Mouse (Mus musculus) liver, embryonic 14.5 days (tissue): ENCODE data around the gene Sprr2a3. TPM values are rescaled to one million over a fixed set of nuclear protein-coding genes. Genes with fewer than 3 reads are reported as not detected.
"Not testable (repeated sequence)": the region's sequence is repeated elsewhere in the genome, so short reads cannot be mapped to it uniquely, and the experiment has no call there.

ENCODE experiments used
- ATAC-seq: fragments of 200-750 bp; cut with Nextera tagmentation; 2 replicates; pipeline ENCODE4 v1.8.0; 2017; ENCODE audit warnings: moderate number of reproducible peaks, mild to moderate bottlenecking, moderate library complexity; ENCODE audit not compliant: insufficient read depth
- DNase-seq, 3 experiments: peaks; one replicate each; pipeline ENCODE4 v3.0.0-alpha.2; 2012 to 2013; ENCODE audit warnings: low read depth in 3 of 3, low spot score in 3 of 3
- H3K27ac ChIP-seq: fragments of 300-500 bp; sonication (generic); 2 replicates; pipeline ENCODE4 v1.5.1; 2014; ENCODE audit warnings: moderate library complexity, mild to moderate bottlenecking, control low read depth, inconsistent platforms
- H3K27me3 ChIP-seq: fragments of 300-500 bp; sonication (generic); 2 replicates; pipeline ENCODE4 v1.6.1; 2014; ENCODE audit warnings: mild to moderate bottlenecking, low read length, moderate library complexity; ENCODE audit not compliant: control insufficient read depth, insufficient read depth
- H3K36me3 ChIP-seq: fragments of 300-500 bp; sonication (generic); replicated peaks from 2 replicates; pipeline ENCODE4 v1.6.1; 2014; ENCODE audit warnings: low read depth; ENCODE audit not compliant: control insufficient read depth, insufficient read depth
- H3K4me1 ChIP-seq, 2 experiments: fragments of 200-500 bp in 1 of 2; fragments of 300-500 bp in 1 of 2; sonication (generic) in 1 of 2; replicated peaks; 2 replicates each; pipeline ENCODE4 v1.6.1; 2012 to 2014; ENCODE audit warnings: antibody characterized with exemption in 1 of 2, inconsistent platforms in 1 of 2, low read length in 1 of 2; ENCODE audit not compliant: control insufficient read depth in 2 of 2, insufficient read depth in 2 of 2
- H3K4me2 ChIP-seq: fragments of 300-500 bp; sonication (generic); 2 replicates; pipeline ENCODE4 v1.6.1; 2014; ENCODE audit warnings: low read depth, mild to moderate bottlenecking, control low read depth, moderate library complexity
- H3K4me3 ChIP-seq, 2 experiments: fragments of 200-500 bp in 1 of 2; fragments of 300-500 bp in 1 of 2; sonication (generic) in 1 of 2; 2 replicates each; pipeline ENCODE4 v1.5.1; 2012 to 2014; ENCODE audit warnings: low read depth in 2 of 2, low read length in 2 of 2, mild to moderate bottlenecking in 2 of 2, control low read depth in 1 of 2, inconsistent platforms in 1 of 2, moderate library complexity in 1 of 2; ENCODE audit not compliant: insufficient read depth in 1 of 2
- H3K9ac ChIP-seq: fragments of 300-500 bp; sonication (generic); replicated peaks from 2 replicates; pipeline ENCODE4 v1.6.1; 2014; ENCODE audit warnings: mild to moderate bottlenecking, control low read depth, moderate library complexity
- H3K9me3 ChIP-seq: fragments of 300-500 bp; sonication (generic); 2 replicates; pipeline ENCODE4 v1.6.1; 2016; ENCODE audit warnings: low read length, mixed read lengths; ENCODE audit not compliant: control insufficient read depth
- CTCF ChIP-seq: IDR thresholded peaks from 2 replicates; pipeline ENCODE4 v1.5.1; 2016; ENCODE audit warnings: antibody characterized with exemption, low read depth, control low read depth
- EP300 ChIP-seq: IDR thresholded peaks from 2 replicates; pipeline ENCODE4 v1.6.1; 2016; ENCODE audit warnings: antibody characterized with exemption, low read depth
- WGBS: fragments of 180-500 bp; shearing (Covaris S2); extraction: QIAGEN DNeasy Blood & Tissue Kit; methylation state at CpG from one replicate; pipeline ENCODE4 v1.1.7; 2014; ENCODE audit not compliant: insufficient replicate concordance; 5-methylcytosine and 5-hydroxymethylcytosine counted together
- polyA plus RNA-seq, 2 experiments: library from polyadenylated mRNA; depleted of rRNA in 1 of 2; stranded (reverse) in 1 of 2; unstranded in 1 of 2; fragments of >200 nt; fragmentation: Nextera tagmentation in 1 of 2; extraction: Ambion mirVana in 1 of 2; gene quantifications; 2 replicates each; pipeline versions ENCODE4 v1.2.1 to v1.2.3; 2012 to 2014

The Sprr2a3 gene
- polyA plus RNA-seq, 2 experiments = not detected

DNA sequence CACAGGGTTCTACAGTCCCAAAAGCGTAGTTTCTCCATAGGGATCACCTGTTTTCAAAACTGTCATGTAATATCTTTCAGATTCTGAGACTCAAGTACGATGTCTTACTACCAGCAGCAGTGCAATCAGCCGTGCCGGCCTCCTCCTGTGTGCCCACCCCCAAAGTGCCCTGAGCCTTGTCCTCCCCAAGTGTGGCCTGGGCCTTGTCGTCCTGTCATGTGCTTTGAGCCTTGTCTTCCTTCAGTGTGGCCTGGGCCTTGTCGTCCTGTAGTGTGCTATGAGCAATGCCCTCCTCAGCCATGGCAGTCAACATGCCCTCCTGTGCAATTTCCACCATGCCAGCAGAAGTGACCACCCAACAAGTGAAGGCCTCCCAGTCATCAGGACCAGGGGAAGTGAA, 3.3 kb downstream of the Sprr2a3 start:
- not testable (repeated sequence) for H3K9ac ChIP-seq, ATAC-seq, H3K4me3 ChIP-seq, H3K9me3 ChIP-seq, H3K4me1 ChIP-seq, H3K4me2 ChIP-seq, H3K27me3 ChIP-seq, H3K27ac ChIP-seq, DNase-seq, H3K36me3 ChIP-seq
- WGBS = 72% methylated on average over 5 of the region's 6 CpGs

DNA sequence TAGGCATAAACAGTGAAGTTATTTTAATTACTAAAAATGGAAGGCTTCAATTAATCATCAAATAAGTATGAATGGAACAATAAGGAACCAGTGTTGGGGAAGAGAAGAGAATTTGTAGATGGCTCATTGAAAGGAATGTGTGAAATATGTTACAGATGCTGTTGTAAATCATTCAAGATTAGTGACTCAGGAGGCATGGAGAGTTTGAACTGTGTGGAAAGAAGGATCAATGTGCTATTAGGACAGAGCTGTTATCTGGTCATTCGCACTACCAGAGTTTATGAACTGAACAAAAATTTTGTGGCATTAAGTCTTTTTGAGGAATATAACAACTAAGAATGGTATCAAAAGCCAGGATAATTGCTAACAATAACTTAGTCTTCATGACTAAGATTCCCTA, 22.2 kb downstream of the Sprr2a3 start:
- Histone ChIP-seq H3K4me1 (no peaks in the 10 kb centered on the region), H3K4me3 (no peak overlapping the region), H3K27ac (no peak overlapping the region), H3K9ac (no peak overlapping the region), H3K36me3 (no peaks in the 10 kb centered on the region), H3K9me3 (no peaks in the 10 kb centered on the region), H3K27me3 (no peaks in the 10 kb centered on the region), H3K4me2 (no peak overlapping the region)
- TF ChIP-seq CTCF = no peak
- TF ChIP-seq EP300 = no peak
- no peak for DNase-seq
- WGBS = 63% methylated on average over 1 of the region's 1 CpGs
- no peak for ATAC-seq

DNA sequence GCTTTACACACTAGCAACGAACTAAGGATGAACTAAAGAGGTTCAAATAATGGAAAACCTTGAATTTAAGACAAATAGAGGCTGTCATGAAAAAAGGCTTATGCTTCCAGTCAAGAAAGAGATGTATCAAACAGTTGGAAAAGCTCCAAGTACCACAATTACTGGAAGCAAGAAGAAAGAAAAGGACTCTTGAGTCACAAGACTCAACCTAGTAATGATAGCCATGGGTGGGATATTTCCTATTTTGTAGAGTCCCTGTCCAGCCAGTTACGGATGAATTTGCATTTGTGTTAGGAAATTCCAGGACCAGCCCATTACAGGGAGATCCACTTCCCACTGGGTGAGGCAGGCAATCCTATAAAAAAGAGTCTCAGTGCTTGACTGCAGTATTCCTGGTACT, 31.1 kb downstream of the Sprr2a3 start, which contains the start of gene Sprr2b:
Gene Sprr2b (plus strand): TSS at position 301 of the 400 bp plus-strand sequence.
- no peak within 1 kb of the TSS for H3K27ac ChIP-seq
- no peak for DNase-seq
- H3K4me2 ChIP-seq = no peak within 1 kb of the TSS
- no peak within 1 kb of the TSS for H3K9ac ChIP-seq
- no peaks in the 10 kb centered on the region for H3K9me3 ChIP-seq
- WGBS = 49% methylated on average over 2 of the region's 2 CpGs
- H3K4me3 ChIP-seq = no peak within 1 kb of the TSS
- H3K27me3 ChIP-seq = no peaks in the 10 kb centered on the region
- no peak for ATAC-seq
- TF ChIP-seq CTCF (no peak), EP300 (no peak)
- no peaks in the 10 kb centered on the region for H3K36me3 ChIP-seq
- no peaks in the 10 kb centered on the region for H3K4me1 ChIP-seq

DNA sequence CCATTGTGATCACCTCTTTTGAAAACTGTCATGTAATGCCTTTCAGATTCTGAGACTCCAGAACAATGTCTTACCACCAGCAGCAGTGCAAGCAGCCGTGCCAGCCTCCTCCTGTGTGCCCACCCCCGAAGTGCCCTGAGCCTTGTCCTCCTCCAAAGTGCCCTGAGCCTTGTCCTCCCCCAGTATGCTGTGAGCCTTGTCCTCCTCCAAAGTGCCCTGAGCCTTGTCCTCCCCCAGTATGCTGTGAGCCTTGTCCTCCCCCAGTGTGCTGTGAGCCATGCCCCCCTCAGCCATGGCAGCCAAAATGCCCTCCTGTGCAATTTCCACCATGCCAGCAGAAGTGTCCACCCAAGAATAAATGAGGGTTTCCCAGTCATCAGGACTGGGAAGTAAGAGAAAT, 32.2 kb downstream of the Sprr2a3 start:
- Histone ChIP-seq H3K27me3 (no peaks in the 10 kb centered on the region), H3K4me2 (no peak overlapping the region), H3K9me3 (no peaks in the 10 kb centered on the region), H3K27ac (no peak overlapping the region), H3K9ac (no peak overlapping the region), H3K36me3 (no peaks in the 10 kb centered on the region), H3K4me3 (no peak overlapping the region), H3K4me1 (no peaks in the 10 kb centered on the region)
- no peak for DNase-seq
- TF ChIP-seq CTCF (no peak), EP300 (no peak)
- no peak for ATAC-seq
- WGBS = 44% methylated on average over 2 of the region's 2 CpGs

DNA sequence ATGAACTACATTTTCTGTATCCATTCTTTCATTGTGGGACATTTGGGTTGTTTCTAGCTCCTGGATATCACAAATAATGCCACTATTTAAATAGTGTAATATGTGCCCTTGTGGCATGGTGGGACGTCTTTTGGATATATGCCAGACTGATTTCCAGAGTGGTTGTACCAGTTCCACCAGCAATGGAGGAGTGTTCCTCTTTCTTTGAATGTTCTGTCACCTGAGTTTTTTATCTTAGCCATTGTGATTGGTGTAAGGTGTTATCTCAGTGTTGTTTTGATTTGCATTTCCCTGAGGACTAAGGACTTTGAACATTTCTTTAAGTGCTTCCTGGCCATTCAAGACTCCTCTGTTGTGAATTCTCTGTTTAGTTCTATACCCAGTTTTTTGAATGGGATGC, 51.1 kb downstream of the Sprr2a3 start:
- Histone ChIP-seq H3K4me1 (no peaks in the 10 kb centered on the region), H3K27me3 (no peaks in the 10 kb centered on the region), H3K36me3 (no peaks in the 10 kb centered on the region), H3K4me2 (no peak overlapping the region), H3K9ac (no peak overlapping the region), H3K27ac (no peak overlapping the region), H3K9me3 (no peaks in the 10 kb centered on the region), H3K4me3 (no peak overlapping the region)
- no peak for TF ChIP-seq EP300
- no peak for TF ChIP-seq CTCF
- 47% methylated on average over 1 of the region's 1 CpGs for WGBS
- DNase-seq (no peak), ATAC-seq (no peak)

DNA sequence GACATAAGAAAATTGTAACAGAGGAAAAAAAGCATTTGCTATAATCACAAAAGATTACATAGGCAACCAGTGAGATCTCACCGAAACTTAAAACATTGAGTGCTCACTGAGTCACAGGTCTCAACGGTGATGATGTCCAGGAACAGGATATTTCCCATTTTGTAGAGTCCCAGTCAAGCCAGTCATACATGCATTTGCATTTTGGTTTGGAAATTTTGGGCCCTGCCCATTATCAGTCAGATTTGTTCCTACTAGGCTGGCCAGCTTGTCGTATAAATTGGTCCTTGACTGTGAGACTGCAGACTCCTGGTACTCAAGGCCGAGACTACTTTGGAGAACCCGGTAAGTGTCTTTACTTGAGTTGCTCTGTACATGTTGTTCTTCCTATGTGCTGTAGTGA, 53.6 kb downstream of the Sprr2a3 start, which contains the start of gene Sprr2d:
Gene Sprr2d (plus strand): TSS at position 301 of the 400 bp plus-strand sequence.
- Histone ChIP-seq H3K4me1 (no peaks in the 10 kb centered on the region), H3K36me3 (no peaks in the 10 kb centered on the region), H3K27ac (no peak within 1 kb of the TSS), H3K4me2 (no peak within 1 kb of the TSS), H3K27me3 (no peaks in the 10 kb centered on the region), H3K9me3 (no peaks in the 10 kb centered on the region), H3K9ac (no peak within 1 kb of the TSS), H3K4me3 (no peak within 1 kb of the TSS)
- ATAC-seq (no peak), DNase-seq (no peak)
- 75% methylated on average over 5 of the region's 5 CpGs for WGBS
- no peak for TF ChIP-seq EP300

Other genes starting within 250 kb of the Sprr2a3 start
- 0.04 and 0.08 TPM in 2 replicates for gene Lor, start 202.3 kb upstream of the Sprr2a3 start, polyA plus RNA-seq (2012; rRNA removed)
- gene Lor, start 202.3 kb upstream of the Sprr2a3 start, polyA plus RNA-seq (2014; fragmentation: Nextera tagmentation; extraction: Ambion mirVana) = not detected in 2 replicates
- gene Prr9, start 161.5 kb upstream of the Sprr2a3 start, polyA plus RNA-seq (2012; rRNA removed) = not detected in 2 replicates
- not detected in 2 replicates for gene Prr9, start 161.5 kb upstream of the Sprr2a3 start, polyA plus RNA-seq (2014; fragmentation: Nextera tagmentation; extraction: Ambion mirVana)
- gene Lelp1, start 142.7 kb upstream of the Sprr2a3 start, polyA plus RNA-seq (2012; rRNA removed) = not detected in 2 replicates
- not detected in 2 replicates for gene Lelp1, start 142.7 kb upstream of the Sprr2a3 start, polyA plus RNA-seq (2014; fragmentation: Nextera tagmentation; extraction: Ambion mirVana)
- gene Sprr2a1, start 69.6 kb upstream of the Sprr2a3 start, polyA plus RNA-seq (2012; rRNA removed) = 0.03 TPM in 1 of 2 replicates, not detected in the other
- gene Sprr2a1, start 69.6 kb upstream of the Sprr2a3 start, polyA plus RNA-seq (2014; fragmentation: Nextera tagmentation; extraction: Ambion mirVana) = 0.09 TPM in 1 of 2 replicates, not detected in the other
- gene Sprr2a2, start 69.5 kb upstream of the Sprr2a3 start, polyA plus RNA-seq (2012; rRNA removed) = 0.18 and 0.63 TPM in 2 replicates
- 0.19 and 0.30 TPM in 2 replicates for gene Sprr2a2, start 69.5 kb upstream of the Sprr2a3 start, polyA plus RNA-seq (2014; fragmentation: Nextera tagmentation; extraction: Ambion mirVana)
- gene Sprr2b, start 31.2 kb downstream of the Sprr2a3 start, polyA plus RNA-seq (2012; rRNA removed) = not detected in 2 replicates
- not detected in 2 replicates for gene Sprr2b, start 31.2 kb downstream of the Sprr2a3 start, polyA plus RNA-seq (2014; fragmentation: Nextera tagmentation; extraction: Ambion mirVana)
- not detected in 2 replicates for gene Sprr2d, start 53.7 kb downstream of the Sprr2a3 start, polyA plus RNA-seq (2012; rRNA removed)
- gene Sprr2d, start 53.7 kb downstream of the Sprr2a3 start, polyA plus RNA-seq (2014; fragmentation: Nextera tagmentation; extraction: Ambion mirVana) = not detected in 2 replicates
- gene Sprr2e, start 66.7 kb downstream of the Sprr2a3 start, polyA plus RNA-seq (2012; rRNA removed) = not detected in 2 replicates
- not detected in 2 replicates for gene Sprr2e, start 66.7 kb downstream of the Sprr2a3 start, polyA plus RNA-seq (2014; fragmentation: Nextera tagmentation; extraction: Ambion mirVana)
- gene Sprr2f, start 79.8 kb downstream of the Sprr2a3 start, polyA plus RNA-seq (2012; rRNA removed) = not detected in 2 replicates
- gene Sprr2f, start 79.8 kb downstream of the Sprr2a3 start, polyA plus RNA-seq (2014; fragmentation: Nextera tagmentation; extraction: Ambion mirVana) = not detected in 2 replicates
- not detected in 2 replicates for gene Sprr2h, start 100.3 kb downstream of the Sprr2a3 start, polyA plus RNA-seq (2012; rRNA removed)
- gene Sprr2h, start 100.3 kb downstream of the Sprr2a3 start, polyA plus RNA-seq (2014; fragmentation: Nextera tagmentation; extraction: Ambion mirVana) = not detected in 2 replicates
- not detected in 2 replicates for gene Sprr2i, start 122.6 kb downstream of the Sprr2a3 start, polyA plus RNA-seq (2012; rRNA removed)
- not detected in 2 replicates for gene Sprr2i, start 122.6 kb downstream of the Sprr2a3 start, polyA plus RNA-seq (2014; fragmentation: Nextera tagmentation; extraction: Ambion mirVana)
- not detected in 2 replicates for gene Sprr2j-ps, start 132.7 kb downstream of the Sprr2a3 start, polyA plus RNA-seq (2012; rRNA removed)
- gene Sprr2j-ps, start 132.7 kb downstream of the Sprr2a3 start, polyA plus RNA-seq (2014; fragmentation: Nextera tagmentation; extraction: Ambion mirVana) = not detected in 2 replicates
- gene Gm9774, start 144.0 kb downstream of the Sprr2a3 start, polyA plus RNA-seq (2012; rRNA removed) = 2.7 and 3.8 TPM in 2 replicates
- 5.1 and 5.6 TPM in 2 replicates for gene Gm9774, start 144.0 kb downstream of the Sprr2a3 start, polyA plus RNA-seq (2014; fragmentation: Nextera tagmentation; extraction: Ambion mirVana)
- gene Sprr2k, start 147.2 kb downstream of the Sprr2a3 start, polyA plus RNA-seq (2012; rRNA removed) = not detected in 2 replicates
- gene Sprr2k, start 147.2 kb downstream of the Sprr2a3 start, polyA plus RNA-seq (2014; fragmentation: Nextera tagmentation; extraction: Ambion mirVana) = not detected in 2 replicates
- gene Sprr1b, start 153.4 kb downstream of the Sprr2a3 start, polyA plus RNA-seq (2012; rRNA removed) = not detected in 2 replicates
- not detected in 2 replicates for gene Sprr1b, start 153.4 kb downstream of the Sprr2a3 start, polyA plus RNA-seq (2014; fragmentation: Nextera tagmentation; extraction: Ambion mirVana)
- gene Sprr3, start 173.3 kb downstream of the Sprr2a3 start, polyA plus RNA-seq (2012; rRNA removed) = not detected in 2 replicates
- gene Sprr3, start 173.3 kb downstream of the Sprr2a3 start, polyA plus RNA-seq (2014; fragmentation: Nextera tagmentation; extraction: Ambion mirVana) = not detected in 2 replicates
- gene Sprr1a, start 200.5 kb downstream of the Sprr2a3 start, polyA plus RNA-seq (2012; rRNA removed) = not detected in 2 replicates
- gene Sprr1a, start 200.5 kb downstream of the Sprr2a3 start, polyA plus RNA-seq (2014; fragmentation: Nextera tagmentation; extraction: Ambion mirVana) = not detected in 2 replicates
- gene Sprr4, start 215.1 kb downstream of the Sprr2a3 start, polyA plus RNA-seq (2012; rRNA removed) = not detected in 2 replicates
- not detected in 2 replicates for gene Sprr4, start 215.1 kb downstream of the Sprr2a3 start, polyA plus RNA-seq (2014; fragmentation: Nextera tagmentation; extraction: Ambion mirVana)
- not detected in 2 replicates for gene 2310046K23Rik, start 249.1 kb downstream of the Sprr2a3 start, polyA plus RNA-seq (2012; rRNA removed)
- gene 2310046K23Rik, start 249.1 kb downstream of the Sprr2a3 start, polyA plus RNA-seq (2014; fragmentation: Nextera tagmentation; extraction: Ambion mirVana) = not detected in 2 replicates